ENCODE assay signal across 25 mouse cellular contexts in genomic region chr6:95613228-95613627, GRCm38 (mm10).
DNase-seq lines count a peak whose midpoint lies in the region; ATAC-seq and TF ChIP-seq lines count a peak whose summit lies in the region.
"Had no signal": no experiment of that assay in that cellular context is flagged by ENCODE, and none has a peak within 500 bp of the region (broad histone marks: within the 10 kb centered on the region; RNA-seq: fewer than 3 reads in every experiment).

No protein-coding gene starts in this region.

- H3K27ac ChIP-seq in hindbrain, embryonic 13.5 days: 0 out of 2 replicates have a peak overlapping the region, but pooled peaks have one; percentile 10
- H3K27ac ChIP-seq in hindbrain, postnatal 0 days: no peak overlapping the region
- no peak overlapping the region for H3K27ac ChIP-seq in hindbrain, embryonic 11.5 days (ENCODE audit: low read depth, low read length)
- H3K27ac ChIP-seq: embryonic facial prominence, embryonic 12.5 days; embryonic facial prominence, embryonic 15.5 days; forebrain, embryonic 12.5 days; gastrocnemius, adult 2 months; hindbrain, embryonic 12.5 days; intestine, embryonic 15.5 days had no signal

- H3K27me3 ChIP-seq in hindbrain, embryonic 13.5 days: no peaks in the 10 kb centered on the region
- no peaks in the 10 kb centered on the region for H3K27me3 ChIP-seq in hindbrain, postnatal 0 days (ENCODE audit: insufficient read depth, low read length)
- H3K27me3 ChIP-seq in hindbrain, embryonic 11.5 days (ENCODE audit: control insufficient read depth, insufficient read depth, low read length): no peaks in the 10 kb centered on the region
- H3K27me3 ChIP-seq: embryonic facial prominence, embryonic 12.5 days; embryonic facial prominence, embryonic 15.5 days; forebrain, embryonic 12.5 days; hindbrain, embryonic 12.5 days; intestine, embryonic 15.5 days had no signal

- no peak overlapping the region for H3K9ac ChIP-seq in hindbrain, embryonic 13.5 days
- H3K9ac ChIP-seq in hindbrain, postnatal 0 days (replicated peaks; ENCODE audit: low read length): no peak overlapping the region
- no peak overlapping the region for H3K9ac ChIP-seq in hindbrain, embryonic 11.5 days (ENCODE audit: low read depth, low read length)
- H3K9ac ChIP-seq: embryonic facial prominence, embryonic 12.5 days; embryonic facial prominence, embryonic 15.5 days; forebrain, embryonic 12.5 days; hindbrain, embryonic 12.5 days; intestine, embryonic 15.5 days had no signal

- DNase-seq in hindbrain, postnatal 0 days (ENCODE audit: low spot score): no peak
- peak; percentile 55 for DNase-seq in A20 (ENCODE audit: low read depth, low spot score)
- peak; percentile 33 for DNase-seq in CD4-positive, CD25-positive, alpha-beta regulatory T cell, adult 2 months (ENCODE audit: low read depth, low spot score)
- no peak for DNase-seq in heart, postnatal 4 days
- no peak for DNase-seq in left cerebral cortex, adult 18-20 months (ENCODE audit: low spot score in 2 of 2)
- no peak for DNase-seq in hindbrain, embryonic 11.5 days (ENCODE audit: low spot score)
- DNase-seq: cerebellum, adult 11 months; cerebellum, adult 2 months; cerebellum, adult 9-11 months; cerebellum, postnatal 25 days; gastrocnemius, adult 2 months; gastrocnemius, postnatal 14 days; heart, adult 11 months; heart, postnatal 36 days; kidney, adult 11 months; kidney, adult 8-10 months had no signal

- no peak for ATAC-seq in hindbrain, embryonic 13.5 days (ENCODE audit: low FRiP score)
- ATAC-seq in hindbrain, postnatal 0 days: no peak
- ATAC-seq in activated CD4-positive, CD25-positive, alpha-beta regulatory T cell, adult 4 months: peak; percentile 69
- no peak for ATAC-seq in hindbrain, embryonic 11.5 days (ENCODE audit: low FRiP score)
- ATAC-seq: hindbrain, embryonic 16.5 days; intestine, embryonic 15.5 days had no signal

- peaks cover 8% of the 10 kb centered on the region; the same call in 1 of the 2 replicates for H3K4me1 ChIP-seq in hindbrain, embryonic 13.5 days (replicated peaks)
- no peaks in the 10 kb centered on the region for H3K4me1 ChIP-seq in hindbrain, postnatal 0 days (ENCODE audit: insufficient read depth, low read length)
- no peaks in the 10 kb centered on the region for H3K4me1 ChIP-seq in hindbrain, embryonic 11.5 days (replicated peaks; ENCODE audit: control insufficient read depth, insufficient read depth, low read length)
- H3K4me1 ChIP-seq: embryonic facial prominence, embryonic 15.5 days; forebrain, embryonic 12.5 days; hindbrain, embryonic 12.5 days; intestine, embryonic 15.5 days had no signal

- WGBS in hindbrain, embryonic 13.5 days: 76% methylated on average over 3 of the region's 3 CpGs
- 82% methylated on average over 3 of the region's 3 CpGs for WGBS in hindbrain, postnatal 0 days
- WGBS in hindbrain, embryonic 11.5 days: 88% methylated on average over 3 of the region's 3 CpGs

- no peaks in the 10 kb centered on the region for H3K9me3 ChIP-seq in hindbrain, embryonic 13.5 days
- H3K9me3 ChIP-seq in hindbrain, postnatal 0 days (ENCODE audit: low read length): no peaks in the 10 kb centered on the region
- no peaks in the 10 kb centered on the region for H3K9me3 ChIP-seq in hindbrain, embryonic 11.5 days (ENCODE audit: control insufficient read depth, low read length)
- H3K9me3 ChIP-seq: embryonic facial prominence, embryonic 12.5 days; embryonic facial prominence, embryonic 15.5 days; forebrain, embryonic 12.5 days; hindbrain, embryonic 12.5 days; intestine, embryonic 15.5 days had no signal

- no peak for TF ChIP-seq CTCF in hindbrain, postnatal 0 days (IDR thresholded peaks at IDR 0.05; ENCODE audit: low read depth)

- no peaks in the 10 kb centered on the region for H3K36me3 ChIP-seq in hindbrain, embryonic 13.5 days
- no peaks in the 10 kb centered on the region for H3K36me3 ChIP-seq in hindbrain, postnatal 0 days (ENCODE audit: insufficient read depth, low read length)
- H3K36me3 ChIP-seq in hindbrain, embryonic 11.5 days (ENCODE audit: control insufficient read depth, insufficient read depth, low read length): no peaks in the 10 kb centered on the region
- H3K36me3 ChIP-seq: embryonic facial prominence, embryonic 12.5 days; embryonic facial prominence, embryonic 15.5 days; forebrain, embryonic 12.5 days; hindbrain, embryonic 12.5 days; intestine, embryonic 15.5 days had no signal

- H3K4me2 ChIP-seq in hindbrain, embryonic 13.5 days: no peak overlapping the region
- H3K4me2 ChIP-seq in hindbrain, postnatal 0 days (ENCODE audit: low read depth, low read length): no peak overlapping the region
- H3K4me2 ChIP-seq in hindbrain, embryonic 11.5 days (replicated peaks; ENCODE audit: low read depth, low read length): no peak overlapping the region
- H3K4me2 ChIP-seq: embryonic facial prominence, embryonic 12.5 days; embryonic facial prominence, embryonic 15.5 days; forebrain, embryonic 12.5 days; heart, embryonic 11.5 days; hindbrain, embryonic 12.5 days; intestine, embryonic 15.5 days had no signal

- no peak overlapping the region for H3K4me3 ChIP-seq in hindbrain, embryonic 13.5 days
- no peak overlapping the region for H3K4me3 ChIP-seq in hindbrain, postnatal 0 days (ENCODE audit: low read length)
- H3K4me3 ChIP-seq in hindbrain, embryonic 11.5 days (ENCODE audit: low read depth, low read length): no peak overlapping the region
- H3K4me3 ChIP-seq: embryonic facial prominence, embryonic 12.5 days; embryonic facial prominence, embryonic 15.5 days; forebrain, embryonic 12.5 days; gastrocnemius, adult 2 months; hindbrain, embryonic 12.5 days; intestine, embryonic 15.5 days had no signal

Comparison
In these comparisons a context has a peak if more than half of its experiments do, and no peak if none do; other contexts are left out.
1. DNase-seq: peak in A20 (single experiment) and CD4-positive, CD25-positive, alpha-beta regulatory T cell, adult 2 months (single experiment); none in hindbrain, postnatal 0 days (single experiment), heart, postnatal 4 days (single experiment), left cerebral cortex, adult 18-20 months (0 of 2) and hindbrain, embryonic 11.5 days (single experiment).